Mouse (Mus musculus): ENCODE results near the gene Pgk1. TPM values are rescaled to one million over a fixed set of nuclear protein-coding genes. Genes with fewer than 3 reads are reported as not detected.

Gene Pgk1
- total and polyA plus RNA-seq, 3 experiments = 285 to 890 (median 528) TPM

- Histone ChIP-seq H3K9ac (ENCODE audit: control insufficient read depth, low read depth, low read length, poor library complexity, severe bottlenecking) (no peak overlapping the region), H3K4me1 (ENCODE audit: control insufficient read depth in 1 of 2, insufficient read depth in 2 of 2, low read length in 2 of 2) (no peaks in the 10 kb centered on the region), H3K4me3 (ENCODE audit: control insufficient read depth in 1 of 2, insufficient read depth in 1 of 2, low read depth in 2 of 2, low read length in 2 of 2) (no peak overlapping the region), H3K27me3 (ENCODE audit: control insufficient read depth in 1 of 2, insufficient read depth in 2 of 2, low read length in 2 of 2) (no peaks in the 10 kb centered on the region), H3K79me2 (ENCODE audit: control insufficient read depth, insufficient read depth, low read length, poor library complexity) (no peaks in the 10 kb centered on the region), H3K36me3 (ENCODE audit: control insufficient read depth in 1 of 2, insufficient read depth in 2 of 2, low read length in 2 of 2) (no peaks in the 10 kb centered on the region), H3K27ac (ENCODE audit: control insufficient read depth, low read depth, low read length) (no peak overlapping the region), H3K9me3 (replicated peaks; ENCODE audit: insufficient read depth, low read length) (no peaks in the 10 kb centered on the region)
- no peak for DNase-seq (ENCODE audit: low read depth, low spot score)
- TF ChIP-seq CHD1 (IDR thresholded peaks at IDR 0.05; ENCODE audit: low read depth, low read length) (no peak), MXI1 (IDR thresholded peaks at IDR 0.05; ENCODE audit: low read depth, low read length) (no peak)
Measured at GRCm38 (mm10) chrX:106176331-106176730, 10.6 kb upstream of the Pgk1 start.

GRCm38 (mm10) chrX:106184279-106184678 lies 2.6 kb upstream of the Pgk1 start:
- no peak for DNase-seq (ENCODE audit: low read depth, low spot score)
- Histone ChIP-seq H3K4me3 (ENCODE audit: control insufficient read depth in 1 of 2, insufficient read depth in 1 of 2, low read depth in 2 of 2, low read length in 2 of 2) (no peak overlapping the region), H3K36me3 (ENCODE audit: control insufficient read depth in 1 of 2, insufficient read depth in 2 of 2, low read length in 2 of 2) (peaks cover 3 to 6% of the 10 kb centered on the region in 2 experiments; a peak in 3 of 4 replicates), H3K9ac (ENCODE audit: control insufficient read depth, low read depth, low read length, poor library complexity, severe bottlenecking) (no peak overlapping the region), H3K27me3 (ENCODE audit: control insufficient read depth in 1 of 2, insufficient read depth in 2 of 2, low read length in 2 of 2) (no peaks in the 10 kb centered on the region), H3K79me2 (ENCODE audit: control insufficient read depth, insufficient read depth, low read length, poor library complexity) (peaks cover 23% of the 10 kb centered on the region), H3K4me1 (ENCODE audit: control insufficient read depth in 1 of 2, insufficient read depth in 2 of 2, low read length in 2 of 2) (peaks cover 0 to 8% of the 10 kb centered on the region in 2 experiments; a peak in 2 of 4 replicates), H3K9me3 (replicated peaks; ENCODE audit: insufficient read depth, low read length) (no peaks in the 10 kb centered on the region), H3K27ac (ENCODE audit: control insufficient read depth, low read depth, low read length) (no peak overlapping the region)
- no peak for TF ChIP-seq KAT2A (conservative IDR thresholded peaks at IDR 0.05; ENCODE audit: low read depth, low read length)
- TF ChIP-seq TCF12 (IDR thresholded peaks at IDR 0.05; ENCODE audit: low read depth, low read length) = 0 out of 2 replicates have a peak, but pooled peaks have one; percentile 43
- peak; percentile 65 for TF ChIP-seq RCOR1 (IDR thresholded peaks at IDR 0.05; ENCODE audit: low read depth, low read length)
- no peak for TF ChIP-seq POLR2AphosphoS5 (IDR thresholded peaks at IDR 0.05; ENCODE audit: borderline replicate concordance, low read depth, low read length)

- H3K27me3 ChIP-seq (ENCODE audit: control insufficient read depth in 1 of 2, insufficient read depth in 2 of 2, low read length in 2 of 2) = no peaks in the 10 kb centered on the region
- H3K9me3 ChIP-seq (replicated peaks; ENCODE audit: insufficient read depth, low read length) = no peaks in the 10 kb centered on the region
- H3K79me2 ChIP-seq (ENCODE audit: control insufficient read depth, insufficient read depth, low read length, poor library complexity) = peaks cover 35% of the 10 kb centered on the region
- peaks cover 8 to 17% of the 10 kb centered on the region in 2 experiments; a peak in 3 of 4 replicates for H3K36me3 ChIP-seq (ENCODE audit: control insufficient read depth in 1 of 2, insufficient read depth in 2 of 2, low read length in 2 of 2)
- H3K4me1 ChIP-seq (ENCODE audit: control insufficient read depth in 1 of 2, insufficient read depth in 2 of 2, low read length in 2 of 2) = peaks cover 0 to 13% of the 10 kb centered on the region in 2 experiments; a peak in 3 of 4 replicates
- peak overlapping the region; percentile 88; the same call in 1 of the 2 replicates for H3K9ac ChIP-seq (ENCODE audit: control insufficient read depth, low read depth, low read length, poor library complexity, severe bottlenecking)
- TF ChIP-seq CHD2 (IDR thresholded peaks at IDR 0.05; ENCODE audit: low read length) (no peak), MXI1 (IDR thresholded peaks at IDR 0.05; ENCODE audit: low read depth, low read length) (no peak), TBP (IDR thresholded peaks at IDR 0.05; ENCODE audit: low read depth, low read length) (no peak), MEF2A (IDR thresholded peaks at IDR 0.05; ENCODE audit: extremely low read depth, insufficient replicate concordance, low read depth, low read length, poor library complexity, severe bottlenecking) (no peak), ETS1 (IDR thresholded peaks at IDR 0.05; ENCODE audit: low read depth, low read length) (no peak)
- no peak for DNase-seq (ENCODE audit: low read depth, low spot score)
- no peak overlapping the region; a peak in 1 of 4 replicates for H3K4me3 ChIP-seq (ENCODE audit: control insufficient read depth in 1 of 2, insufficient read depth in 1 of 2, low read depth in 2 of 2, low read length in 2 of 2)
- no peak overlapping the region for H3K27ac ChIP-seq (ENCODE audit: control insufficient read depth, low read depth, low read length)
Measured at GRCm38 (mm10) chrX:106185706-106186105, 1.2 kb upstream of the Pgk1 start.
